Mouse (Mus musculus) CD4-positive helper T cell, adult 2 months (primary cell): ENCODE results near the gene Adprm.
"Not testable (repeated sequence)": the region's sequence is repeated elsewhere in the genome, so short reads cannot be mapped to it uniquely, and the experiment has no call there.

Source experiments
- DNase-seq: peaks from one replicate; pipeline ENCODE4 v3.0.0-alpha.2; 2012; ENCODE audit warnings: low read depth, missing footprints, low spot score

The Adprm gene

GRCm38 (mm10) chr11:67052321-67052952 lies at the start of gene Adprm, which contains the start of gene Sco1:
Gene Adprm (minus strand): TSS chr11:67052594.
Gene Sco1 (plus strand): TSS chr11:67052670.
- DNase-seq, result peak; percentile 90

- peak; percentile 43 for DNase-seq
Measured at GRCm38 (mm10) chr11:67101713-67102112, 49.3 kb upstream of the Adprm start.

GRCm38 (mm10) chr11:67100169-67100568 lies 47.8 kb upstream of the Adprm start:
- DNase-seq, result no peak

GRCm38 (mm10) chr11:67099241-67099640 lies 46.8 kb upstream of the Adprm start:
- no peak for DNase-seq

- DNase-seq, result no peak
Measured at GRCm38 (mm10) chr11:67098427-67098826, 46.0 kb upstream of the Adprm start.

- no peak for DNase-seq
Measured at GRCm38 (mm10) chr11:67097709-67098108, 45.3 kb upstream of the Adprm start.

GRCm38 (mm10) chr11:67094470-67094869 lies 42.1 kb upstream of the Adprm start:
- no peak for DNase-seq

GRCm38 (mm10) chr11:67093652-67094051 lies 41.3 kb upstream of the Adprm start:
- no peak for DNase-seq

GRCm38 (mm10) chr11:67093201-67093600 lies 40.8 kb upstream of the Adprm start:
- DNase-seq, result no peak

- not testable (repeated sequence) for DNase-seq
Measured at GRCm38 (mm10) chr11:67092354-67092753, 40.0 kb upstream of the Adprm start.

GRCm38 (mm10) chr11:67087225-67087624 lies 34.8 kb upstream of the Adprm start:
- no peak for DNase-seq

- DNase-seq, result no peak
Measured at GRCm38 (mm10) chr11:67086467-67087164, 34.2 kb upstream of the Adprm start.

- peak; percentile 75 for DNase-seq
Measured at GRCm38 (mm10) chr11:67085489-67085888, 33.1 kb upstream of the Adprm start.

GRCm38 (mm10) chr11:67083712-67084340 lies 31.4 kb upstream of the Adprm start:
- DNase-seq, result no peak

GRCm38 (mm10) chr11:67083239-67083638 lies 30.8 kb upstream of the Adprm start:
- no peak for DNase-seq

- DNase-seq, result peak; percentile 23
Measured at GRCm38 (mm10) chr11:67082793-67083192, 30.4 kb upstream of the Adprm start.

GRCm38 (mm10) chr11:67082188-67082587 lies 29.8 kb upstream of the Adprm start:
- no peak for DNase-seq

- DNase-seq, result no peak
Measured at GRCm38 (mm10) chr11:67081125-67081649, 28.8 kb upstream of the Adprm start.

GRCm38 (mm10) chr11:67080168-67080567 lies 27.8 kb upstream of the Adprm start:
- DNase-seq, result peak; percentile 48

GRCm38 (mm10) chr11:67079740-67080139 lies 27.3 kb upstream of the Adprm start:
- DNase-seq, result no peak

GRCm38 (mm10) chr11:67078888-67079287 lies 26.5 kb upstream of the Adprm start:
- DNase-seq, result no peak

GRCm38 (mm10) chr11:67078000-67078399 lies 25.6 kb upstream of the Adprm start, which contains the start of gene Myh3:
Gene Myh3 (plus strand): TSS chr11:67078300.
- no peak for DNase-seq
